Mouse (Mus musculus): ENCODE results near the gene Hcar2. TPM values are rescaled to one million over a fixed set of nuclear protein-coding genes. Genes with fewer than 3 reads are reported as not detected.

The Hcar2 gene
- polyA plus RNA-seq, 1 experiment: 2.7 TPM

- TF ChIP-seq POLR2A (IDR thresholded peaks at IDR 0.05; ENCODE audit: control insufficient read depth, extremely low read depth, insufficient read depth, low read length, poor library complexity) (no peak), CTCF (IDR thresholded peaks at IDR 0.05; ENCODE audit: borderline replicate concordance, control insufficient read depth, extremely low read depth, insufficient read depth, low read length, poor library complexity) (no peak)
- WGBS: 7% methylated on average over 2 of the region's 2 CpGs
- H3K27ac ChIP-seq (ENCODE audit: control insufficient read depth, insufficient read depth, low read length): no peak overlapping the region
- H3K4me3 ChIP-seq (ENCODE audit: control insufficient read depth, insufficient read depth, low read length): no peak overlapping the region
- no peaks in the 10 kb centered on the region for H3K27me3 ChIP-seq (ENCODE audit: control insufficient read depth, insufficient read depth, low read length)
- peak; percentile 8 for DNase-seq
- no peaks in the 10 kb centered on the region for H3K36me3 ChIP-seq (ENCODE audit: control insufficient read depth, insufficient read depth, low read length)
- H3K4me1 ChIP-seq (replicated peaks; ENCODE audit: control insufficient read depth, insufficient read depth, low read length): peaks cover 5% of the 10 kb centered on the region
These were observed 13.9 kb downstream of the Hcar2 start for GRCm38 (mm10) chr5:123851398-123851797.

GRCm38 (mm10) chr5:123844316-123844715, 21.0 kb downstream of the Hcar2 start:
- peaks cover 4% of the 10 kb centered on the region; the same call in 1 of the 2 replicates for H3K4me1 ChIP-seq (replicated peaks; ENCODE audit: control insufficient read depth, insufficient read depth, low read length)
- no peak overlapping the region for H3K27ac ChIP-seq (ENCODE audit: control insufficient read depth, insufficient read depth, low read length)
- H3K27me3 ChIP-seq (ENCODE audit: control insufficient read depth, insufficient read depth, low read length): no peaks in the 10 kb centered on the region
- DNase-seq: no peak
- H3K4me3 ChIP-seq (ENCODE audit: control insufficient read depth, insufficient read depth, low read length): no peak overlapping the region
- H3K36me3 ChIP-seq (ENCODE audit: control insufficient read depth, insufficient read depth, low read length): no peaks in the 10 kb centered on the region
- TF ChIP-seq POLR2A (IDR thresholded peaks at IDR 0.05; ENCODE audit: control insufficient read depth, extremely low read depth, insufficient read depth, low read length, poor library complexity) (no peak), CTCF (IDR thresholded peaks at IDR 0.05; ENCODE audit: borderline replicate concordance, control insufficient read depth, extremely low read depth, insufficient read depth, low read length, poor library complexity) (no peak)
- 98% methylated on average over 14 of the region's 14 CpGs for WGBS

GRCm38 (mm10) chr5:123843816-123844215, 21.5 kb downstream of the Hcar2 start:
- whole genome bisulfite sequencing: 95% methylated on average over 4 of the region's 4 CpGs
- DNase-seq: no peak
- no peaks in the 10 kb centered on the region for H3K36me3 ChIP-seq (ENCODE audit: control insufficient read depth, insufficient read depth, low read length)

GRCm38 (mm10) chr5:123842935-123843282, 22.4 kb downstream of the Hcar2 start:
- Histone ChIP-seq H3K4me3 (ENCODE audit: control insufficient read depth, insufficient read depth, low read length) (no peak overlapping the region), H3K36me3 (ENCODE audit: control insufficient read depth, insufficient read depth, low read length) (no peaks in the 10 kb centered on the region), H3K4me1 (replicated peaks; ENCODE audit: control insufficient read depth, insufficient read depth, low read length) (peaks cover 4% of the 10 kb centered on the region; the same call in 1 of the 2 replicates), H3K27me3 (ENCODE audit: control insufficient read depth, insufficient read depth, low read length) (no peaks in the 10 kb centered on the region), H3K27ac (ENCODE audit: control insufficient read depth, insufficient read depth, low read length) (no peak overlapping the region)
- TF ChIP-seq CTCF (IDR thresholded peaks at IDR 0.05; ENCODE audit: borderline replicate concordance, control insufficient read depth, extremely low read depth, insufficient read depth, low read length, poor library complexity) (no peak), POLR2A (IDR thresholded peaks at IDR 0.05; ENCODE audit: control insufficient read depth, extremely low read depth, insufficient read depth, low read length, poor library complexity) (no peak)
- 86% methylated on average over 3 of the region's 3 CpGs for WGBS
- DNase-seq: no peak

More at GRCm38 (mm10) chr5:123843816-123844215, 21.5 kb downstream of the Hcar2 start:
- no peak overlapping the region for H3K4me3 ChIP-seq (ENCODE audit: control insufficient read depth, insufficient read depth, low read length)
- no peak for TF ChIP-seq POLR2A (IDR thresholded peaks at IDR 0.05; ENCODE audit: control insufficient read depth, extremely low read depth, insufficient read depth, low read length, poor library complexity)
- no peak for TF ChIP-seq CTCF (IDR thresholded peaks at IDR 0.05; ENCODE audit: borderline replicate concordance, control insufficient read depth, extremely low read depth, insufficient read depth, low read length, poor library complexity)
- H3K27ac ChIP-seq (ENCODE audit: control insufficient read depth, insufficient read depth, low read length): no peak overlapping the region
- peaks cover 4% of the 10 kb centered on the region; the same call in 1 of the 2 replicates for H3K4me1 ChIP-seq (replicated peaks; ENCODE audit: control insufficient read depth, insufficient read depth, low read length)
- no peaks in the 10 kb centered on the region for H3K27me3 ChIP-seq (ENCODE audit: control insufficient read depth, insufficient read depth, low read length)

DNA sequence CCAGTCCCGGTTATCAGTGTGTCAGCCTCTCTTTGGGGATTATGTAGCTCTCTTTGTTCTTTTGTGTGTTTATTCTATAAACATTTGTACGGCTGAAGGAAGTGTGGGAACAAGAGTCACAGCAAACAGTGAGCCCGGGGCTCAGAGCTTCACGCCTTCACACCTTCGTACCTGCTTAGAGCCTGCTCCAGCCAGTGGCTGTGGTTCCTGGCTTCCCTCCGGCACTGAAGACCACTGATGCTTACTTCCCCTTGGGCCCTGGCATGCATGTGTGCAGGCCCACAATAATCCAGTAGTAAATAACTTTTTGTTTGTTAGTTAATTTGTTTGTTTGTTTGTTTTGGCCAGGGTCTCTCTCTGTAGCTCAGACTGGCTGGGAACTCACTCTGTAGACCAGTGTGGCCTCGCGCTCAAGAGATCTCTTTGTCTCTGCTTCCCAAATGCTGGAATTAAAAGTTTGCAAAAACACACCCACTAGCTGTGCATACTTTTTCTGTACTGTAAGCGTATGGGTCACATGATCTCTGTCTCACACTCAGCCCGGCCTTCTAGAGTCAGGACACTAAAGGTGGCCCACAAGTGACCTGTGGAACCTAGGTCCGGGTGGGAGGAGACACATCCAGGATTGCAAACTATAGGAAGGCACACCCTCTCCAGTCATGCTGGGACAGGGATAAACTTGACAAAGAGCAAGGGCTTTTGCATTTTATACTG, 22.9 kb downstream of the Hcar2 start:
- H3K4me1 ChIP-seq (replicated peaks; ENCODE audit: control insufficient read depth, insufficient read depth, low read length): peaks cover 4% of the 10 kb centered on the region; the same call in 1 of the 2 replicates
- no peaks in the 10 kb centered on the region for H3K36me3 ChIP-seq (ENCODE audit: control insufficient read depth, insufficient read depth, low read length)
- TF ChIP-seq POLR2A (IDR thresholded peaks at IDR 0.05; ENCODE audit: control insufficient read depth, extremely low read depth, insufficient read depth, low read length, poor library complexity) (no peak), CTCF (IDR thresholded peaks at IDR 0.05; ENCODE audit: borderline replicate concordance, control insufficient read depth, extremely low read depth, insufficient read depth, low read length, poor library complexity) (no peak)
- H3K27ac ChIP-seq (ENCODE audit: control insufficient read depth, insufficient read depth, low read length): no peak overlapping the region
- H3K4me3 ChIP-seq (ENCODE audit: control insufficient read depth, insufficient read depth, low read length): no peak overlapping the region
- no peak for DNase-seq
- H3K27me3 ChIP-seq (ENCODE audit: control insufficient read depth, insufficient read depth, low read length): no peaks in the 10 kb centered on the region
- 90% methylated on average over 11 of the region's 11 CpGs for WGBS

- Histone ChIP-seq H3K36me3 (ENCODE audit: control insufficient read depth, insufficient read depth, low read length) (no peaks in the 10 kb centered on the region), H3K4me3 (ENCODE audit: control insufficient read depth, insufficient read depth, low read length) (no peak overlapping the region), H3K4me1 (replicated peaks; ENCODE audit: control insufficient read depth, insufficient read depth, low read length) (no peaks in the 10 kb centered on the region), H3K27me3 (ENCODE audit: control insufficient read depth, insufficient read depth, low read length) (no peaks in the 10 kb centered on the region), H3K27ac (ENCODE audit: control insufficient read depth, insufficient read depth, low read length) (no peak overlapping the region)
- 88% methylated on average over 4 of the region's 4 CpGs for WGBS
- DNase-seq: no peak
- TF ChIP-seq POLR2A (IDR thresholded peaks at IDR 0.05; ENCODE audit: control insufficient read depth, extremely low read depth, insufficient read depth, low read length, poor library complexity) (no peak), CTCF (IDR thresholded peaks at IDR 0.05; ENCODE audit: borderline replicate concordance, control insufficient read depth, extremely low read depth, insufficient read depth, low read length, poor library complexity) (no peak)
These were observed 27.9 kb downstream of the Hcar2 start for GRCm38 (mm10) chr5:123837371-123837770.
